Mouse (Mus musculus): ENCODE results near the gene Gm28539. TPM values are rescaled to one million over a fixed set of nuclear protein-coding genes. Genes with fewer than 3 reads are reported as not detected.
"Not testable (repeated sequence)": the region's sequence is repeated elsewhere in the genome, so short reads cannot be mapped to it uniquely, and the experiment has no call there.

Gm28539 gene
- polyA plus RNA-seq, 1 experiment from 2014 or later, result not detected

GRCm38 (mm10) chr16:18811468-18812384 is 24.7 kb upstream of the Gm28539 start, which contains the start of the genes Ufd1 and Cdc45:
Ufd1 (plus strand) TSS chr16:18811779.
Cdc45 (minus strand) TSS chr16:18811987.
- Histone ChIP-seq H3K4me2 (replicated peaks) (peak within 1 kb of the TSS; percentile 88), H3K9ac (peak within 1 kb of the TSS; percentile 76), H3K27ac (replicated peaks) (peak within 1 kb of the TSS; percentile 87), H3K36me3 (peaks cover 39% of the 10 kb centered on the region), H3K9me3 (replicated peaks) (no peaks in the 10 kb centered on the region), H3K27me3 (no peaks in the 10 kb centered on the region), H3K4me3 (replicated peaks) (peak within 1 kb of the TSS; percentile 76), H3K4me1 (peaks cover 20% of the 10 kb centered on the region)
- peak; percentile 96 for ATAC-seq (ENCODE audit: insufficient number of reproducible peaks, low FRiP score, low TSS enrichment, low read depth)
- under 1% methylated on average over 42 of the region's 42 CpGs for WGBS

GRCm38 (mm10) chr16:18812385-18812910 is 23.9 kb upstream of the Gm28539 start:
- Histone ChIP-seq H3K36me3 (peaks cover 41% of the 10 kb centered on the region), H3K27ac (replicated peaks) (peak overlapping the region; percentile 87), H3K4me3 (replicated peaks) (peak overlapping the region; percentile 76), H3K27me3 (no peaks in the 10 kb centered on the region), H3K9me3 (replicated peaks) (no peaks in the 10 kb centered on the region), H3K9ac (peak overlapping the region; percentile 76), H3K4me1 (peaks cover 20% of the 10 kb centered on the region), H3K4me2 (replicated peaks) (peak overlapping the region; percentile 88)
- WGBS, result 1% methylated on average over 31 of the region's 31 CpGs
- ATAC-seq (ENCODE audit: insufficient number of reproducible peaks, low FRiP score, low TSS enrichment, low read depth), result peak; percentile 30

- Histone ChIP-seq H3K27me3 (no peaks in the 10 kb centered on the region), H3K4me3 (replicated peaks) (no peak overlapping the region), H3K4me1 (no peaks in the 10 kb centered on the region), H3K4me2 (replicated peaks) (no peak overlapping the region), H3K9ac (no peak overlapping the region), H3K36me3 (peaks cover 91% of the 10 kb centered on the region), H3K9me3 (replicated peaks) (no peaks in the 10 kb centered on the region), H3K27ac (replicated peaks) (no peak overlapping the region)
- WGBS, result 85% methylated on average over 1 of the region's 1 CpGs
- no peak for ATAC-seq (ENCODE audit: insufficient number of reproducible peaks, low FRiP score, low TSS enrichment, low read depth)
Measured at GRCm38 (mm10) chr16:18822356-18822755, 14.0 kb upstream of the Gm28539 start.

GRCm38 (mm10) chr16:18822925-18823324 is 13.5 kb upstream of the Gm28539 start:
- Histone ChIP-seq H3K27ac (replicated peaks) (no peak overlapping the region), H3K27me3 (no peaks in the 10 kb centered on the region), H3K4me1 (no peaks in the 10 kb centered on the region), H3K9ac (no peak overlapping the region), H3K36me3 (peaks cover 91% of the 10 kb centered on the region), H3K4me3 (replicated peaks) (no peak overlapping the region), H3K9me3 (replicated peaks) (no peaks in the 10 kb centered on the region), H3K4me2 (replicated peaks) (no peak overlapping the region)
- ATAC-seq (ENCODE audit: insufficient number of reproducible peaks, low FRiP score, low TSS enrichment, low read depth), result no peak
- 76% methylated on average over 4 of the region's 4 CpGs for WGBS

GRCm38 (mm10) chr16:18828630-18829029 is 7.8 kb upstream of the Gm28539 start:
- H3K9ac ChIP-seq, result no peak overlapping the region
- 89% methylated on average over 3 of the region's 3 CpGs for WGBS
- no peak overlapping the region for H3K4me2 ChIP-seq (replicated peaks)
- no peaks in the 10 kb centered on the region for H3K4me1 ChIP-seq
- ATAC-seq (ENCODE audit: insufficient number of reproducible peaks, low FRiP score, low TSS enrichment, low read depth), result no peak
- H3K36me3 ChIP-seq, result peaks cover 90% of the 10 kb centered on the region
- H3K27me3 ChIP-seq, result no peaks in the 10 kb centered on the region
- H3K27ac ChIP-seq (replicated peaks), result no peak overlapping the region
- H3K4me3 ChIP-seq (replicated peaks), result no peak overlapping the region
- no peaks in the 10 kb centered on the region for H3K9me3 ChIP-seq (replicated peaks)

GRCm38 (mm10) chr16:18829102-18829501 is 7.3 kb upstream of the Gm28539 start:
- no peak overlapping the region for H3K9ac ChIP-seq
- no peak for ATAC-seq (ENCODE audit: insufficient number of reproducible peaks, low FRiP score, low TSS enrichment, low read depth)
- no peak overlapping the region for H3K27ac ChIP-seq (replicated peaks)
- no peaks in the 10 kb centered on the region for H3K4me1 ChIP-seq
- WGBS, result 89% methylated on average over 6 of the region's 6 CpGs
- H3K4me2 ChIP-seq (replicated peaks), result no peak overlapping the region
- H3K9me3 ChIP-seq (replicated peaks), result no peaks in the 10 kb centered on the region
- H3K36me3 ChIP-seq, result peaks cover 92% of the 10 kb centered on the region
- no peaks in the 10 kb centered on the region for H3K27me3 ChIP-seq
- no peak overlapping the region for H3K4me3 ChIP-seq (replicated peaks)

- ATAC-seq (ENCODE audit: insufficient number of reproducible peaks, low FRiP score, low TSS enrichment, low read depth), result no peak
- 68% methylated on average over 2 of the region's 2 CpGs for WGBS
- Histone ChIP-seq H3K36me3 (peaks cover 63% of the 10 kb centered on the region), H3K4me2 (replicated peaks) (no peak overlapping the region), H3K27me3 (no peaks in the 10 kb centered on the region), H3K4me3 (replicated peaks) (no peak overlapping the region), H3K9ac (no peak overlapping the region), H3K9me3 (replicated peaks) (no peaks in the 10 kb centered on the region), H3K4me1 (0 out of 2 replicates have a peak, but pooled peaks cover 4% of the 10 kb centered on the region), H3K27ac (replicated peaks) (no peak overlapping the region)
Measured at GRCm38 (mm10) chr16:18833486-18833885, 2.9 kb upstream of the Gm28539 start.

- H3K27ac ChIP-seq (replicated peaks), result peak overlapping the region; percentile 44; the same call in 1 of the 2 replicates
- peak overlapping the region; percentile 53 for H3K4me2 ChIP-seq (replicated peaks)
- ATAC-seq (ENCODE audit: insufficient number of reproducible peaks, low FRiP score, low TSS enrichment, low read depth), result no peak
- no peak overlapping the region for H3K9ac ChIP-seq
- 0 out of 2 replicates have a peak, but pooled peaks cover 4% of the 10 kb centered on the region for H3K4me1 ChIP-seq
- H3K27me3 ChIP-seq, result no peaks in the 10 kb centered on the region
- H3K4me3 ChIP-seq (replicated peaks), result peak overlapping the region; percentile 95
- no peaks in the 10 kb centered on the region for H3K9me3 ChIP-seq (replicated peaks)
- 22% methylated on average over 3 of the region's 3 CpGs for WGBS
- peaks cover 48% of the 10 kb centered on the region for H3K36me3 ChIP-seq
Measured at GRCm38 (mm10) chr16:18836073-18836467, 314 bp upstream of the Gm28539 start.

GRCm38 (mm10) chr16:18838346-18838745 is 2.0 kb downstream of the Gm28539 start:
- Histone ChIP-seq H3K4me1 (0 out of 2 replicates have a peak, but pooled peaks cover 4% of the 10 kb centered on the region), H3K36me3 (peaks cover 31% of the 10 kb centered on the region), H3K27me3 (no peaks in the 10 kb centered on the region), H3K4me3 (replicated peaks) (no peak overlapping the region), H3K9me3 (replicated peaks) (no peaks in the 10 kb centered on the region), H3K4me2 (replicated peaks) (no peak overlapping the region), H3K9ac (no peak overlapping the region), H3K27ac (replicated peaks) (no peak overlapping the region)
- ATAC-seq (ENCODE audit: insufficient number of reproducible peaks, low FRiP score, low TSS enrichment, low read depth), result no peak
- WGBS, result 95% methylated on average over 4 of the region's 4 CpGs

- Histone ChIP-seq H3K27ac (replicated peaks) (no peak overlapping the region), H3K4me2 (replicated peaks) (no peak overlapping the region), H3K4me3 (replicated peaks) (no peak overlapping the region), H3K36me3 (no peaks in the 10 kb centered on the region), H3K9me3 (replicated peaks) (no peaks in the 10 kb centered on the region), H3K4me1 (no peaks in the 10 kb centered on the region), H3K27me3 (no peaks in the 10 kb centered on the region), H3K9ac (no peak overlapping the region)
- no peak for ATAC-seq (ENCODE audit: insufficient number of reproducible peaks, low FRiP score, low TSS enrichment, low read depth)
- WGBS, result 89% methylated on average over 15 of the region's 15 CpGs
Measured at GRCm38 (mm10) chr16:18846301-18846820, 10.0 kb downstream of the Gm28539 start.

- not testable (repeated sequence) for H3K4me3 ChIP-seq (replicated peaks); H3K9me3 ChIP-seq (replicated peaks); H3K4me1 ChIP-seq; ATAC-seq (ENCODE audit: insufficient number of reproducible peaks, low FRiP score, low TSS enrichment, low read depth); H3K9ac ChIP-seq; H3K27ac ChIP-seq (replicated peaks); H3K36me3 ChIP-seq; H3K4me2 ChIP-seq (replicated peaks); H3K27me3 ChIP-seq
- 87% methylated on average over 16 of the region's 17 CpGs for WGBS
Measured at GRCm38 (mm10) chr16:18849521-18850190, 13.3 kb downstream of the Gm28539 start.
